Mouse (Mus musculus) adrenal gland, postnatal 14 days (tissue): ENCODE measurements around the gene Cyp2d12. TPM values are rescaled to one million over a fixed set of nuclear protein-coding genes. Genes with fewer than 3 reads are reported as not detected.
"Not testable (repeated sequence)": the region's sequence is repeated elsewhere in the genome, so short reads cannot be mapped to it uniquely, and the experiment has no call there.

Experiments used
- DNase-seq: peaks from one replicate; pipeline ENCODE4 v3.0.0; 2021; ENCODE audit warnings: mixed read lengths
- long read RNA-seq, 2 experiments: library from polyadenylated mRNA; stranded (forward); transcript quantifications; one replicate each; pipeline ENCODE4 v2.0.0; 2021
- microRNA-seq, 2 experiments: library from miRNA; unstranded; fragments of <30 nt; microRNA quantifications; one replicate each; pipeline ENCODE4 v1.2.0; 2021
- total RNA-seq: library from RNA; stranded (reverse); gene quantifications from 2 replicates; pipeline ENCODE4 v1.2.3, GENCODE M21; 2021

Gene Cyp2d12
- total RNA-seq = 0.26 TPM in 1 of 2 replicates, not detected in the other
- long read RNA-seq, experiment 1 = 0 reads
- long read RNA-seq, experiment 2 = 0 reads

DNA sequence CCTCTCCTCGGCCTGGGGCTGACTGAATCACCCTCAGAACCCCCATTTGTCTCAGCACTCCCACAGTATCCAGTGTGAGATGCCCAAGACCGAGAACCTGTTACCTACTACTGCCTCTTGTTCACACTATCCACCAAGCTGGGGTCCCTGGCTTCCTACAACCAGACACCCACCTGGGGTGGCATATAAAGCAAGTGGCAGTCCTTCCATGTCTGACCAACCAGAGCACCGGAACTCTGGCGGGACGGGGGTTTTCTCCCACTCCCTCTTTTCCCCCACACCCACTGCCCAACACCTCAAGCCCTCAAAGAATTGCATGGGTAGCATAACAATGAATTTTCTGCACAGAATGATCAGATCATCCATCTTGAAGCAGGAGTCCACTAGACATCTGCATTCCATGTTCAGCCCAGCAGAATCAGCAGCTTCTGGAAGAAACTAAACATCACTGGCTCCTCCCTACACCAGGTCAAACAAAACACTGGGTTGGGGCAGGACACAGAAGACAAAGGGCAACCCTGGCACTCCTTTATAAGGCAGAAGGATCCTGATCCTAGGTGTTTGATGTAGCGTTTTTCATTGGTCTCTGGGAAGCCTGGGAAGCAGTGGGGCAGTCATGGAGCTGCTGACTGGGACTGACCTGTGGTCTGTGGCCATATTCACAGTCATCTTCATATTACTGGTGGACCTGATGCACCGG lies at the start of gene Cyp2d12:
TSS of gene Cyp2d12 (plus strand) at position 542 of the 700 bp plus-strand sequence.
- DNase-seq = no peak

GRCm38 (mm10) chr15:82506971-82507370 lies 47.9 kb upstream of the Cyp2d12 start:
- no peak for DNase-seq

DNA sequence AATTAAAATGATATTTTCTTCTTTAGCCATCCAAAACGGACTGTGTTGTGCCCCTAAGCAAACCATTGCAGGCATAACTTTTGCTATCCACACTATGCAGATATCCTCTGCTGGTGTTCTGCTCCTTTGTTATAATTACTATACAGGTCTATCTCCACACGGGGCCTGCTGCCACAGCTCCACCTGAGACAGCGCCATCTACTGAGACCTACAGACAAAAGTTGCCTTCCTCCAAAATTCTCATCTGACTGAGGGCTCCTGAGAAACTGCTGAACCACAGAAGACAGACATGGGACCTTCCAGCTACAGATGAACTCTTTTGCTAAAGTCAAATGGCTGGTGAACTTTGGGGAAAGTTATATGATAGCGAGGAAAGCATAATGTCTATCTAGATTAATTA lies 47.1 kb upstream of the Cyp2d12 start:
- DNase-seq = not testable (repeated sequence)

GRCm38 (mm10) chr15:82509495-82509894 lies 45.4 kb upstream of the Cyp2d12 start:
- not testable (repeated sequence) for DNase-seq

- DNase-seq = not testable (repeated sequence)
Measured at GRCm38 (mm10) chr15:82510500-82510899, 44.4 kb upstream of the Cyp2d12 start.

GRCm38 (mm10) chr15:82512111-82512510 lies 42.8 kb upstream of the Cyp2d12 start:
- DNase-seq = not testable (repeated sequence)

DNA sequence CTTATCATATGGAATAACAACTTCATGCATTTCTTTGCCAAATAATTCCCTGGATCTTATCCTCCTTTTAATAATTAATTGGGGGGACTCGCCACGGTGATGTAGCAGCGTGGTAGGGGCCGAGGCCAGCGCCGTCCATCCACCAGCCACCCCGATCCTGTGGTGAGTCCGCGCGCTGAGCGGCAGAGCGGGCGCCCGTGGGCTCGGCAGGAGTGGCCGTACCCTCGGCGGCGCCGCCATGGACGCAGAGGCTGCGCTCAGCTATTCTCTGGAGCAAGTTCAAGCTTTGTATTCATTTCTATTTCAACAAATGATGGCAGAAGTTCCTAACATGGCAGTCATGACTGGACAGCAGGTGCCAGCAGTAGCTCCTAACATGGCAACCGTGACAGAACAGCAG lies 38.7 kb upstream of the Cyp2d12 start:
- not testable (repeated sequence) for DNase-seq

GRCm38 (mm10) chr15:82527371-82527770 lies 27.5 kb upstream of the Cyp2d12 start:
- DNase-seq = not testable (repeated sequence)

GRCm38 (mm10) chr15:82532721-82533120 lies 22.2 kb upstream of the Cyp2d12 start:
- DNase-seq = not testable (repeated sequence)

DNA sequence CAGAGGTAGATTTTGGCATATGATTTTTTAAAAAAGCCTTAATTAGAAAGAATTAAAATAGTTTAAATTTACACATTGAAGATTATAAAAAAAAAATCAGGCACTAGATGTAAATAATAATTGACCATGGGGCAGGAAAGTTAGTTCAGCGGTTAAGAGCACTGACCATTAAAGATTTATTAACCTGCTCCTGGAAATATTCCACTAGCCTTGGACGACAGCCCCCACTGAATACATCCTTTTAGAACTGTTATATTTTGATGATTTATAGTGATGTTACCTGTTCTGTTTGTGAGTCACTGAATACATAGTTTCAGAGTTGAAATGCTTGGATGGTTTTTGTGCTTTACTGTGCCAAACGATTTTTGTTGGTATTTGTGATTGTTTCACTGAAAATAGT lies 11.9 kb upstream of the Cyp2d12 start:
- not testable (repeated sequence) for DNase-seq

DNA sequence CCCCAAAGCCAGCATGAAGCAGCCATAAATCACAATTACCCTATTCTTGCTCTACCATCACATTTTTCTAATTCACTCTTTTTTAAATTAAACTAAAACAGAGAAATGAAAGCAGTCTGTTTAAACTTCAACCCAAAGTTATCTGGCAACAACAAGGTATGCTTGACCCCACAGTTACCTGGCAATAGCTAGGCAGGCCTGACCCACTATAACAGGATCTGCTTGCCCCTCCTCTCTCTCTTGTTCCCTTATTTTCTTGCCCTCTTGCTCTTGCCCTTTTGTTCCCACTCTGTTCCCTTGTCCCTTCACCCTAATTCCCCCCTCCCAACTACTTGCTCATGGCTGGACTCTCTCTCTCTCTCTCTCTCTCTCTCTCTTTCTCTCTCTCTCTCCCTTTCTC lies 10.3 kb upstream of the Cyp2d12 start:
- DNase-seq = not testable (repeated sequence)

- not testable (repeated sequence) for DNase-seq
Measured at GRCm38 (mm10) chr15:82547753-82548152, 7.1 kb upstream of the Cyp2d12 start.

GRCm38 (mm10) chr15:82553211-82553610 lies 1.7 kb upstream of the Cyp2d12 start:
- not testable (repeated sequence) for DNase-seq

DNA sequence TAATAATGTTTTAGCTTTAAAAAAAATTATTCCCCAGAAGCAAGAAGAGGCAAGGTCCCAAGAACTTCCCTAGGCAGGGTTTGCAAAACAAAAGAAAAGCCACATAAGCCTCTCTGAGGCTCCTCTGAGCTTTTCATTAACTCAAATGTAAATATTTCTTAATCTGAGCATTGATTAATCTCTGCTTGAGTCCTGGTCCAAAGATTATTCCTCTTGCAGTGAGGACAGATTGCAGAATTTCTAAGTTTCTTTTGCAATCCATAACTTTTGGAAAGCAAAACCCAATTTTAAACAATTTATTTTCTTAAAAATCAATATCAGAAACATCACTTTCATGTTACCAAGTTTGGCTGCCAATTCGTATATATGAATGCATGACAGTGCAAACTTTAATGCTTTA lies 18.0 kb downstream of the Cyp2d12 start:
- no peak for DNase-seq

DNA sequence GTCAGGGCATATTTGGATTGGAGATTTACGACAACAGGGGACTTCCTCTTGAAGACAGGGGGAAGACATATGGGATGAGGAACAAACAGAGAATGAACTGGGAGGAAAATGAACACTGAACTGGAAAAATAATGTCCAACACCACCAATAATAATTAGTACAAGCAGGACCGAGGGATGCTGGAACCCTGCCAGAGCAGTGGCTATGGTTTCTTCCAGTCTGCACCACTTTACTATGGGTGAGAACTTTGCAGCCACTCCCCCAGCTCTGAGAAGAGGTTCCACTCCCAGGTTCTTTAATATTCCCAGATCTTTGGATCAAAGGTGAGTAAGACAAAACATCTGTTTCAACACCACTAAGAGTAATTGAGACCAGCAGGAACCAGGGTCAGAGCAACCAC lies 24.2 kb downstream of the Cyp2d12 start:
- DNase-seq = no peak

DNA sequence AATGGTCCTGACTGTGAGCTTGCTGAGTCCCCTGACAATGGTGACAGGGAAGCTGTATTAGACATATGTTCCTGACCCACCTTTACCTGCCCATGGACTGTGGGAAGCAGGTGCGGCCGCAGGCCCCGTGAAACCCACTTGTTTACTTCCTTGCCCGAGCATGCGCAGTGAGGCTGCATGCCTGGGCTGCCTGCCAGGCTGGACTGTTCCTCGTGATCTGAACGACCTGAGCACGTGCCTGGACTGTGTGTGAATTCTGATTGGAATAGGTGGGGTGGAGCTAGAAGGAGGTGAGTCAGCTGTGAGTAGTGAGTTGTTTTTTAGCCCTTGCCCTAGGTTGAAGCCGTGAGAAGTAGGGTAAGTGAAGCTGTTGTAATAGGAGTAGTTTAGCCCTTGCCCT lies 27.7 kb downstream of the Cyp2d12 start:
- DNase-seq = no peak

Small RNA genes lying within 50 kb of the gene (microRNA-seq; reads per million reads assigned to microRNA genes)
- gene Gm27924 (0 reads per million in 2 experiments), gene Gm28023 (0 reads per million in 2 experiments)

Other genes starting within 250 kb of the Cyp2d12 start
- gene Naga, start 216.1 kb upstream of the Cyp2d12 start, total RNA-seq = 59.5 and 62.1 TPM in 2 replicates
- gene Pheta2, start 216.1 kb upstream of the Cyp2d12 start, total RNA-seq = 1.8 and 2.1 TPM in 2 replicates
- 177 and 179 TPM in 2 replicates for gene Smdt1, start 216.1 kb upstream of the Cyp2d12 start, total RNA-seq
- 659 and 675 TPM in 2 replicates for gene Ndufa6, start 200.8 kb upstream of the Cyp2d12 start, total RNA-seq
- gene Cyp2d22, start 174.8 kb upstream of the Cyp2d12 start, total RNA-seq = 37.0 and 37.9 TPM in 2 replicates
- gene Cyp2d11, start 161.1 kb upstream of the Cyp2d12 start, total RNA-seq = 0.23 TPM in 1 of 2 replicates, not detected in the other
- gene Cyp2d10, start 147.9 kb upstream of the Cyp2d12 start, total RNA-seq = 2.2 and 47.2 TPM in 2 replicates
- gene Cyp2d9, start 121.6 kb upstream of the Cyp2d12 start, total RNA-seq = 0.64 and 4.3 TPM in 2 replicates
- not detected in 2 replicates for gene Cyp2d34, start 65.9 kb downstream of the Cyp2d12 start, total RNA-seq
- gene Cyp2d40, start 209.1 kb downstream of the Cyp2d12 start, total RNA-seq = 2.0 TPM in 1 of 2 replicates, not detected in the other
- 6.0 and 107 TPM in 2 replicates for gene Cyp2d26, start 239.2 kb downstream of the Cyp2d12 start, total RNA-seq